Mouse (Mus musculus) liver, postnatal 0 days (tissue): ENCODE results near the gene Mrps31. TPM values are rescaled to one million over a fixed set of nuclear protein-coding genes. Genes with fewer than 3 reads are reported as not detected.
A peak's percentile ranks its signal among the peaks of the same experiment; 100 is the strongest.

Source experiments
- ATAC-seq: fragments of 200-750 bp; cut with Nextera tagmentation; 2 replicates; pipeline ENCODE4 v1.8.0; 2017; ENCODE audit warnings: mild to moderate bottlenecking, moderate library complexity
- DNase-seq: peaks from one replicate; pipeline ENCODE4 v3.0.0-alpha.2; 2016
- H3K27ac ChIP-seq: fragments of 300-500 bp; sonication (generic); 2 replicates; pipeline ENCODE4 v1.5.1; 2014; ENCODE audit warnings: antibody characterized with exemption, moderate library complexity, mild to moderate bottlenecking, low read depth
- H3K27me3 ChIP-seq: fragments of 300-500 bp; sonication (generic); 2 replicates; pipeline ENCODE4 v1.6.1; 2014; ENCODE audit warnings: low read length, control low read depth, mixed read lengths; ENCODE audit not compliant: insufficient read depth
- H3K36me3 ChIP-seq: fragments of 300-500 bp; sonication (generic); replicated peaks from 2 replicates; pipeline ENCODE4 v1.6.1; 2014; ENCODE audit warnings: mild to moderate bottlenecking, control low read depth, low read length, moderate library complexity, mixed read lengths; ENCODE audit not compliant: insufficient read depth
- H3K4me1 ChIP-seq: fragments of 300-500 bp; sonication (generic); 2 replicates; pipeline ENCODE4 v1.6.1; 2014; ENCODE audit warnings: antibody characterized with exemption, mild to moderate bottlenecking, control low read depth; ENCODE audit not compliant: insufficient read depth
- H3K4me2 ChIP-seq: fragments of 300-500 bp; sonication (generic); 2 replicates; pipeline ENCODE4 v1.6.1; 2014; ENCODE audit warnings: low read depth, mild to moderate bottlenecking, low read length, moderate library complexity, mixed read lengths
- H3K4me3 ChIP-seq: fragments of 300-500 bp; sonication (generic); 2 replicates; pipeline ENCODE4 v1.5.1; 2014; ENCODE audit warnings: low read depth, low read length
- H3K9ac ChIP-seq: fragments of 300-500 bp; sonication (generic); replicated peaks from 2 replicates; pipeline ENCODE4 v1.6.1; 2014; ENCODE audit warnings: mild to moderate bottlenecking, moderate library complexity
- H3K9me3 ChIP-seq: fragments of 300-500 bp; sonication (generic); 2 replicates; pipeline ENCODE4 v1.6.1; 2016; ENCODE audit warnings: mild to moderate bottlenecking, control low read depth, low read length, mixed read lengths
- CTCF ChIP-seq: sonication (generic); IDR thresholded peaks from 2 replicates; pipeline ENCODE4 v1.5.1; 2016; ENCODE audit warnings: antibody characterized with exemption, low read depth
- EP300 ChIP-seq: IDR thresholded peaks from 2 replicates; pipeline ENCODE4 v1.6.1; 2016; ENCODE audit warnings: antibody characterized with exemption, low read depth, mild to moderate bottlenecking
- WGBS: fragments of 180-500 bp; shearing (Covaris S2); extraction: QIAGEN DNeasy Blood & Tissue Kit; methylation state at CpG from one replicate; pipeline ENCODE4 v1.1.7; 2014; ENCODE audit not compliant: insufficient replicate concordance; 5-methylcytosine and 5-hydroxymethylcytosine counted together
- polyA plus RNA-seq: library from polyadenylated mRNA; unstranded; fragments of >200 nt; fragmentation: Nextera tagmentation; extraction: Ambion mirVana; gene quantifications from 2 replicates; pipeline ENCODE4 v1.2.1, GENCODE M21; 2015

The Mrps31 gene
- polyA plus RNA-seq, 1 experiment from 2014 or later, result 32.6 TPM

- peak overlapping the region; percentile 83 for H3K27ac ChIP-seq
- H3K4me1 ChIP-seq, result peaks cover 9% of the 10 kb centered on the region
- DNase-seq (no peak), ATAC-seq (no peak)
- no peaks in the 10 kb centered on the region for H3K9me3 ChIP-seq
- 77% methylated on average over 8 of the region's 8 CpGs for WGBS
- peak overlapping the region; percentile 92 for H3K4me2 ChIP-seq
- 0 out of 2 replicates have a peak, but pooled peaks cover 6% of the 10 kb centered on the region for H3K36me3 ChIP-seq
- no peak for TF ChIP-seq CTCF
- TF ChIP-seq EP300, result no peak
- H3K27me3 ChIP-seq, result no peaks in the 10 kb centered on the region
- peak overlapping the region; percentile 82 for H3K9ac ChIP-seq
- H3K4me3 ChIP-seq, result peak overlapping the region; percentile 83
Measured at GRCm38 (mm10) chr8:22399285-22399880, 11.8 kb upstream of the Mrps31 start.

DNA sequence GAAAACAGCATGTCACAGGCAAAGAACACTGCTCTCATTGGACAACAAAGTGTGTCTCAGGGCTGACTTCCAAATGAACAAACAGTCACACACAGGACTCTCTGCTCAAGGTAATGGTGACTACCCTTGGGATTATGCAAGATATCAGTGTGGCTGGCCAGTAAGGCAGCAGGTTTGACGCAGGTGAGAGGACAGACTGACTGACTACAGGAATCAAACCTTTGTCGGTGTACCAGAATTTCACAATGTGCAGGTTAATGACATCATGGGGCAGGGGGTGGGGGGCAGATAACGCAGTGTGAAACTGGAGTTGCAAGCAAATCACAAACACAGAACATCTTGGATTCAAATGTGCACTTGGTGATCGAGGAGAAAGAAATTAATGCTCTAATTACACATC lies 10.6 kb upstream of the Mrps31 start:
- Histone ChIP-seq H3K9me3 (no peaks in the 10 kb centered on the region), H3K27ac (peak overlapping the region; percentile 83), H3K36me3 (no peaks in the 10 kb centered on the region), H3K4me2 (no peak overlapping the region), H3K27me3 (no peaks in the 10 kb centered on the region), H3K4me1 (peaks cover 9% of the 10 kb centered on the region), H3K9ac (no peak overlapping the region), H3K4me3 (no peak overlapping the region)
- ATAC-seq (peak; percentile 74), DNase-seq (peak; percentile 62)
- 65% methylated on average over 4 of the region's 4 CpGs for WGBS
- no peak for TF ChIP-seq CTCF
- TF ChIP-seq EP300, result peak; percentile 81; the same call in 1 of the 2 replicates

DNA sequence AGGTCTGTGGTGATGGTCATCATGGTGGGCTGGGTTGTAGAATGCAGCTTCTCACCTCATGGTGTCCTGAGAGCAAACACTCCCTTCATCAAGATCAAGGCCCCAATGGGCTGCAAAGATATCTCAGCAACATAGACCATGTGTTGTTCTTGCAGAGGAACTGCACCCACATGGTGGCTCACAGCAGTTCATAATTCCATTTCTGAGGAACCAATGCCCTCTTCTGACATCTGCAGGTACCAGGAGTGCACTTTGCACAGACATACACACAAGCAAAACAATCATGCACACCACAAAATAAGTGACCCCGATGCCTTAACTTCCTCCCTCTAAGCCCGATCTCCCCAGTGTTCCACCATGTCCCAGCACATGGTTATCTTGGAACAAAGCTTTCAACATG lies 7.9 kb upstream of the Mrps31 start:
- no peaks in the 10 kb centered on the region for H3K36me3 ChIP-seq
- no peak overlapping the region for H3K4me2 ChIP-seq
- H3K4me1 ChIP-seq, result peaks cover 9% of the 10 kb centered on the region
- DNase-seq (no peak), ATAC-seq (no peak)
- no peaks in the 10 kb centered on the region for H3K27me3 ChIP-seq
- no peaks in the 10 kb centered on the region for H3K9me3 ChIP-seq
- no peak overlapping the region for H3K4me3 ChIP-seq
- H3K9ac ChIP-seq, result no peak overlapping the region
- no peak overlapping the region for H3K27ac ChIP-seq
- TF ChIP-seq CTCF, result peak; percentile 23; the same call in 1 of the 2 replicates
- TF ChIP-seq EP300, result no peak
- 74% methylated on average over 2 of the region's 2 CpGs for WGBS

DNA sequence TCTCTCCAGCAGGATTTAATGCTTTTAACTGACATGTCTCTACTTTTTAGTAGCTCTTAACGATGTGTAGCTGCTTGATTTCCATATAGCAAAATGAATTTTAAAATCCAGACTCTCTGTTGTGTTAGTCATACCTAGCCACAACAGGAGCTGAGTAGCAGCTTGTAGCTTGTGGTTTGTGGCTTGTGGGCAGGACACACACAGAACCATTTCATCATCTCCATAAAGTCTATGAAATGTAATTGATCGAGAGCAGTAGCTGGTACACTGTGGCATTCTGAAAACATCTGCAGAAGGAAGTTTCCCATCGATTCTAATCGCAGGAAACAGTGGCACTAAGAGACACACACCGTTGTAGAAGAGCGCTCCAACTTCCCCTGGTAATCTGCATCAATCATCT lies 5.4 kb upstream of the Mrps31 start:
- no peak overlapping the region for H3K27ac ChIP-seq
- no peaks in the 10 kb centered on the region for H3K36me3 ChIP-seq
- 28% methylated on average over 6 of the region's 6 CpGs for WGBS
- H3K4me1 ChIP-seq, result peaks cover 3% of the 10 kb centered on the region
- no peaks in the 10 kb centered on the region for H3K9me3 ChIP-seq
- ATAC-seq (no peak), DNase-seq (no peak)
- TF ChIP-seq EP300, result no peak
- no peak for TF ChIP-seq CTCF
- H3K4me3 ChIP-seq, result no peak overlapping the region
- no peak overlapping the region for H3K4me2 ChIP-seq
- no peaks in the 10 kb centered on the region for H3K27me3 ChIP-seq
- no peak overlapping the region for H3K9ac ChIP-seq

GRCm38 (mm10) chr8:22410688-22411281 lies 376 bp upstream of the Mrps31 start:
- ATAC-seq, result peak; percentile 40
- Histone ChIP-seq H3K4me2 (peak overlapping the region; percentile 83), H3K9me3 (no peaks in the 10 kb centered on the region), H3K4me3 (peak overlapping the region; percentile 95), H3K9ac (peak overlapping the region; percentile 92), H3K4me1 (peaks cover 12% of the 10 kb centered on the region), H3K36me3 (peaks cover 3% of the 10 kb centered on the region), H3K27me3 (no peaks in the 10 kb centered on the region), H3K27ac (peak overlapping the region; percentile 13; the same call in 1 of the 2 replicates)
- 12% methylated on average over 16 of the region's 16 CpGs for WGBS
- TF ChIP-seq CTCF (no peak), EP300 (no peak)
- DNase-seq, result no peak

- Histone ChIP-seq H3K4me2 (peak overlapping the region; percentile 83), H3K27me3 (no peaks in the 10 kb centered on the region), H3K9me3 (no peaks in the 10 kb centered on the region), H3K9ac (peak overlapping the region; percentile 92), H3K4me3 (peak overlapping the region; percentile 95), H3K36me3 (peaks cover 9% of the 10 kb centered on the region), H3K4me1 (peaks cover 12% of the 10 kb centered on the region), H3K27ac (peak overlapping the region; percentile 95)
- ATAC-seq (no peak), DNase-seq (no peak)
- 10% methylated on average over 8 of the region's 8 CpGs for whole genome bisulfite sequencing
- no peak for TF ChIP-seq CTCF
- no peak for TF ChIP-seq EP300
Measured at GRCm38 (mm10) chr8:22411971-22412370, 810 bp downstream of the Mrps31 start.

Other genes with a start within 250 kb of the Mrps31 start
- 0.96 and 1.2 TPM in 2 replicates for gene Nek3, start 244.9 kb upstream of the Mrps31 start, polyA plus RNA-seq
- 9.4 and 10.0 TPM in 2 replicates for gene Ckap2, start 225.5 kb upstream of the Mrps31 start, polyA plus RNA-seq
- gene Vps36, start 218.6 kb upstream of the Mrps31 start, polyA plus RNA-seq, result 10.4 and 10.6 TPM in 2 replicates
- gene Thsd1, start 184.0 kb upstream of the Mrps31 start, polyA plus RNA-seq, result 1.7 and 1.9 TPM in 2 replicates
- not detected in 2 replicates for gene Tpte, start 127.9 kb upstream of the Mrps31 start, polyA plus RNA-seq
- 54.4 and 57.8 TPM in 2 replicates for gene Slc25a15, start 12.8 kb upstream of the Mrps31 start, polyA plus RNA-seq